Mouse (Mus musculus) midbrain, embryonic 11.5 days (tissue): ENCODE results near the gene Manf. TPM values are rescaled to one million over a fixed set of nuclear protein-coding genes. Genes with fewer than 3 reads are reported as not detected.

Experiments used
- ATAC-seq: fragments of 200-750 bp; cut with Nextera tagmentation; 2 replicates; pipeline ENCODE4 v1.8.0; 2017; ENCODE audit warnings: moderate TSS enrichment, moderate library complexity; ENCODE audit not compliant: low FRiP score
- DNase-seq: peaks from one replicate; pipeline ENCODE4 v3.0.0; 2015; ENCODE audit warnings: low spot score; ENCODE audit errors: missing footprints
- H3K27ac ChIP-seq: fragments of 300-500 bp; sonication (generic); 2 replicates; pipeline ENCODE4 v1.5.1; 2014; ENCODE audit warnings: low read depth, low read length
- H3K27me3 ChIP-seq: fragments of 300-500 bp; sonication (generic); 2 replicates; pipeline ENCODE4 v1.6.1; 2014; ENCODE audit warnings: mild to moderate bottlenecking, low read length, moderate library complexity, mixed read lengths; ENCODE audit not compliant: control insufficient read depth, insufficient read depth
- H3K36me3 ChIP-seq: fragments of 300-500 bp; sonication (generic); 2 replicates; pipeline ENCODE4 v1.6.1; 2014; ENCODE audit warnings: mild to moderate bottlenecking, low read length, moderate library complexity, mixed read lengths; ENCODE audit not compliant: control insufficient read depth, insufficient read depth
- H3K4me1 ChIP-seq: fragments of 300-500 bp; sonication (generic); 2 replicates; pipeline ENCODE4 v1.6.1; 2014; ENCODE audit warnings: low read length; ENCODE audit not compliant: control insufficient read depth, insufficient read depth
- H3K4me2 ChIP-seq: fragments of 300-500 bp; sonication (generic); 2 replicates; pipeline ENCODE4 v1.6.1; 2014; ENCODE audit warnings: mild to moderate bottlenecking, moderate library complexity
- H3K4me3 ChIP-seq: fragments of 300-500 bp; sonication (generic); 2 replicates; pipeline ENCODE4 v1.5.1; 2014; ENCODE audit warnings: low read depth, low read length
- H3K9ac ChIP-seq: fragments of 300-500 bp; sonication (generic); 2 replicates; pipeline ENCODE4 v1.6.1; 2014; ENCODE audit warnings: low read length
- H3K9me3 ChIP-seq: fragments of 300-500 bp; sonication (generic); 2 replicates; pipeline ENCODE4 v1.6.1; 2016; ENCODE audit warnings: low read length; ENCODE audit not compliant: control insufficient read depth
- WGBS: fragments of 180-500 bp; shearing (Covaris S2); extraction: QIAGEN DNeasy Blood & Tissue Kit; methylation state at CpG from one replicate; pipeline ENCODE4 v1.1.7; 2014; 5-methylcytosine and 5-hydroxymethylcytosine counted together
- polyA plus RNA-seq: library from polyadenylated mRNA; unstranded; fragments of >200 nt; fragmentation: Nextera tagmentation; extraction: Ambion mirVana; gene quantifications from 2 replicates; pipeline ENCODE4 v1.2.1, GENCODE M21; 2014

Manf gene
- polyA plus RNA-seq, 1 experiment from 2014 or later = 278 TPM

GRCm38 (mm10) chr9:106903099-106903790 is 11.5 kb upstream of the Manf start:
- 83% methylated on average over 4 of the region's 4 CpGs for WGBS
- Histone ChIP-seq H3K36me3 (no peaks in the 10 kb centered on the region), H3K4me1 (no peaks in the 10 kb centered on the region), H3K27me3 (no peaks in the 10 kb centered on the region), H3K9ac (no peak overlapping the region), H3K4me2 (no peak overlapping the region), H3K9me3 (no peaks in the 10 kb centered on the region), H3K27ac (no peak overlapping the region), H3K4me3 (no peak overlapping the region)
- DNase-seq (no peak), ATAC-seq (no peak)

- Histone ChIP-seq H3K4me1 (no peaks in the 10 kb centered on the region), H3K9ac (no peak overlapping the region), H3K36me3 (no peaks in the 10 kb centered on the region), H3K4me2 (no peak overlapping the region), H3K4me3 (no peak overlapping the region), H3K27ac (no peak overlapping the region), H3K27me3 (no peaks in the 10 kb centered on the region), H3K9me3 (no peaks in the 10 kb centered on the region)
- DNase-seq = no peak
- 88% methylated on average over 7 of the region's 7 CpGs for WGBS
- no peak for ATAC-seq
Measured at GRCm38 (mm10) chr9:106901596-106901995, 9.8 kb upstream of the Manf start.

- Histone ChIP-seq H3K4me3 (no peak overlapping the region), H3K4me1 (no peaks in the 10 kb centered on the region), H3K36me3 (no peaks in the 10 kb centered on the region), H3K27ac (no peak overlapping the region), H3K4me2 (no peak overlapping the region), H3K9me3 (no peaks in the 10 kb centered on the region), H3K9ac (no peak overlapping the region), H3K27me3 (no peaks in the 10 kb centered on the region)
- ATAC-seq = no peak
- no peak for DNase-seq
- 85% methylated on average over 1 of the region's 1 CpGs for WGBS
Measured at GRCm38 (mm10) chr9:106898901-106899300, 7.1 kb upstream of the Manf start.

- peak overlapping the region; percentile 26; the same call in 1 of the 2 replicates for H3K4me2 ChIP-seq
- peaks cover 18% of the 10 kb centered on the region for H3K4me1 ChIP-seq
- no peak overlapping the region for H3K4me3 ChIP-seq
- WGBS = 52% methylated on average over 3 of the region's 3 CpGs
- ATAC-seq = no peak
- H3K9me3 ChIP-seq = no peaks in the 10 kb centered on the region
- H3K36me3 ChIP-seq = peaks cover 12% of the 10 kb centered on the region
- no peak for DNase-seq
- no peaks in the 10 kb centered on the region for H3K27me3 ChIP-seq
- no peak overlapping the region for H3K27ac ChIP-seq
- H3K9ac ChIP-seq = no peak overlapping the region
Measured at GRCm38 (mm10) chr9:106893327-106893726, 1.5 kb upstream of the Manf start.

- ATAC-seq = no peak
- Histone ChIP-seq H3K36me3 (peaks cover 18% of the 10 kb centered on the region), H3K9ac (peak overlapping the region; percentile 83), H3K4me2 (peak overlapping the region; percentile 77), H3K4me1 (peaks cover 20% of the 10 kb centered on the region), H3K27ac (peak overlapping the region; percentile 80), H3K9me3 (no peaks in the 10 kb centered on the region), H3K27me3 (no peaks in the 10 kb centered on the region), H3K4me3 (peak overlapping the region; percentile 72)
- 0% methylated on average over 9 of the region's 9 CpGs for WGBS
- no peak for DNase-seq
Measured at GRCm38 (mm10) chr9:106892552-106892875, 735 bp upstream of the Manf start.

- Histone ChIP-seq H3K9ac (peak overlapping the region; percentile 84), H3K4me3 (peak overlapping the region; percentile 72), H3K27ac (peak overlapping the region; percentile 50), H3K4me1 (peaks cover 22% of the 10 kb centered on the region), H3K4me2 (peak overlapping the region; percentile 83), H3K27me3 (no peaks in the 10 kb centered on the region), H3K36me3 (peaks cover 18% of the 10 kb centered on the region), H3K9me3 (no peaks in the 10 kb centered on the region)
- ATAC-seq = no peak
- WGBS = 0% methylated on average over 17 of the region's 17 CpGs
- no peak for DNase-seq
Measured at GRCm38 (mm10) chr9:106891341-106891741, 438 bp downstream of the Manf start.

- ATAC-seq (no peak), DNase-seq (no peak)
- peak overlapping the region; percentile 84 for H3K9ac ChIP-seq
- H3K4me1 ChIP-seq = peaks cover 22% of the 10 kb centered on the region
- WGBS = 74% methylated on average over 8 of the region's 8 CpGs
- no peaks in the 10 kb centered on the region for H3K9me3 ChIP-seq
- H3K27ac ChIP-seq = no peak overlapping the region
- peak overlapping the region; percentile 72 for H3K4me3 ChIP-seq
- H3K36me3 ChIP-seq = peaks cover 18% of the 10 kb centered on the region
- no peaks in the 10 kb centered on the region for H3K27me3 ChIP-seq
- peak overlapping the region; percentile 83 for H3K4me2 ChIP-seq
Measured at GRCm38 (mm10) chr9:106890496-106891240, 1.1 kb downstream of the Manf start.

- Histone ChIP-seq H3K9me3 (no peaks in the 10 kb centered on the region), H3K4me1 (peaks cover 35% of the 10 kb centered on the region), H3K27ac (no peak overlapping the region), H3K9ac (no peak overlapping the region), H3K36me3 (peaks cover 18% of the 10 kb centered on the region), H3K4me2 (no peak overlapping the region), H3K4me3 (no peak overlapping the region), H3K27me3 (no peaks in the 10 kb centered on the region)
- 88% methylated on average over 9 of the region's 9 CpGs for WGBS
- ATAC-seq = no peak
- DNase-seq = no peak
Measured at GRCm38 (mm10) chr9:106889321-106889720, 2.5 kb downstream of the Manf start.

- no peak for DNase-seq
- Histone ChIP-seq H3K9me3 (no peaks in the 10 kb centered on the region), H3K27ac (no peak overlapping the region), H3K36me3 (peaks cover 22% of the 10 kb centered on the region), H3K4me2 (no peak overlapping the region), H3K4me1 (peaks cover 43% of the 10 kb centered on the region), H3K9ac (peak overlapping the region; percentile 20; the same call in 1 of the 2 replicates), H3K4me3 (no peak overlapping the region), H3K27me3 (no peaks in the 10 kb centered on the region)
- 98% methylated on average over 3 of the region's 3 CpGs for WGBS
- ATAC-seq = no peak
Measured at GRCm38 (mm10) chr9:106888346-106888745, 3.4 kb downstream of the Manf start.
